Mouse (Mus musculus) G1E (cell line): ENCODE results near the gene Prss50.

Experiments used
- CTCF ChIP-seq: IDR thresholded peaks from 2 replicates; pipeline ENCODE4 v1.5.1; 2012; ENCODE audit warnings: low read depth, low read length, inconsistent platforms, mixed read lengths
- GATA1 ChIP-seq: IDR thresholded peaks from 2 replicates; pipeline ENCODE4 v1.6.1; 2012; ENCODE audit warnings: borderline replicate concordance, low read length, inconsistent platforms, mixed read lengths
- POLR2AphosphoS5 ChIP-seq: IDR thresholded peaks from 2 replicates; pipeline ENCODE4 v1.6.1; 2012; ENCODE audit warnings: low read depth, low read length, inconsistent platforms; ENCODE audit not compliant: insufficient replicate concordance

DNA sequence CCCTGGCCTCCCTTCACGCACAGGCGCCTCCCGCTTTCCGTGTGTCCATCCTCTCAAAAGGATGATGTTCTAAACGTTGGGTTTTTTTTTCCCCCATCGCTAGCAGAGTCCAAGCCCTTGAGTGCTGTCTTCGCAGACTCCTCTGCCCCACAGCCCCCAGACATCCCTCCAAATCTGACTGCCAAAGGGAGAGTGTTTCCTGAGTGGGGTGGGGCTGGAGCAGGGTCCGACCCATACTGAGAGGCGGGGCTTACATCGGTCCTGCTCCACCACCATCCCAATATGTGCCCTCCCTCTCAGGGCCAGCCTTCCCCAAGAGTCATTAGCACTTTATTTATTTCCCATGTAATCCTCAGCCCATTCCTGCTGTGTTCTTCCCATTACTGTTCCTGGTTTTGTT is 22.8 kb upstream of the Prss50 start:
- no peak for TF ChIP-seq CTCF
- no peak for TF ChIP-seq POLR2AphosphoS5
- TF ChIP-seq GATA1 = no peak
